Mouse (Mus musculus) cortical plate, adult 2 months (tissue): ENCODE results near the gene Nr2c2ap.

ENCODE experiments used
- CTCF ChIP-seq: fragments of 200-500 bp; IDR thresholded peaks from 2 replicates; pipeline ENCODE4 v1.5.1; 2011; ENCODE audit warnings: mild to moderate bottlenecking, control low read depth, low read length; ENCODE audit not compliant: insufficient read depth; ENCODE audit errors: extremely low read depth
- POLR2A ChIP-seq: fragments of 200-500 bp; IDR thresholded peaks from 2 replicates; pipeline ENCODE4 v1.6.1; 2011; ENCODE audit warnings: mild to moderate bottlenecking, low read length, control low read depth; ENCODE audit not compliant: insufficient read depth; ENCODE audit errors: extremely low read depth

GRCm38 (mm10) chr8:70112401-70113016 lies 18.6 kb upstream of the Nr2c2ap start:
- no peak for TF ChIP-seq CTCF
- TF ChIP-seq POLR2A = no peak
